Mouse (Mus musculus) MEL (cell line): Measurements from ENCODE around the gene Amacr.

Source experiments
- EP300 ChIP-seq, 2 experiments: IDR thresholded peaks; 2 replicates each; pipeline ENCODE4 v1.6.1; 2011; ENCODE audit warnings: improper control_type of control experiment in 2 of 2, low read length in 2 of 2, low read depth in 1 of 2, mild to moderate bottlenecking in 1 of 2
- POLR2A ChIP-seq, 2 experiments: IDR thresholded peaks; 2 replicates each; pipeline ENCODE4 v1.6.1; 2011 to 2012; ENCODE audit warnings: low read length in 2 of 2, mild to moderate bottlenecking in 2 of 2, control low read depth in 1 of 2, improper control_type of control experiment in 1 of 2, low read depth in 1 of 2, moderate library complexity in 1 of 2; ENCODE audit not compliant: control insufficient read depth in 1 of 2, insufficient read depth in 1 of 2, poor library complexity in 1 of 2
- TBP ChIP-seq: IDR thresholded peaks from 2 replicates; pipeline ENCODE4 v1.8.0; 2011; ENCODE audit warnings: low read depth, low read length, improper control_type of control experiment
- ZMIZ1 ChIP-seq: IDR thresholded peaks from 2 replicates; pipeline ENCODE4 v1.6.1; 2012; ENCODE audit warnings: low read depth, mild to moderate bottlenecking, inconsistent platforms, low read length, improper control_type of control experiment, moderate library complexity

DNA sequence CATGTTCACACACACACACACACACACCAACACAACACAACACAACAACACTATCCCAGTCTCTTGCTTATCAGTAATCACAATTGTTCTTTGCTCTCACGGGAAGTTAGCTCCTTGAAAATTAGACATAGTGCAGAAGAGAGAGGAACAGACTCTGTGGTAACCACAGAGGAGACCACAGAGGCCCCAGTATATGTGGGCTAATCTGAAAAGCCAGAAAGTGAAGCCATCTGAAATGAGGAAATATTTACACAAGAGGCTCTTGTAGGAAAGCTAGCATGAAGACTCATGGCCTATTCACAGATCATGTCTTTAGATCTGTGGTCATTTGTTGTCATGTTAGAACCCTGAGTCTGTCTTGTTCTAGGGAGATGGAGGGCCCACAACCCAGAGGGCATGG, 47.6 kb upstream of the Amacr start:
- no peak for TF ChIP-seq ZMIZ1
- TF ChIP-seq TBP, result no peak
- TF ChIP-seq EP300 (IDR thresholded peaks at IDR 0.05; ENCODE audit: low read depth in 1 of 2, low read length in 2 of 2), result no peak
- TF ChIP-seq POLR2A (IDR thresholded peaks at IDR 0.05; ENCODE audit: control insufficient read depth in 1 of 2, insufficient read depth in 1 of 2, low read depth in 1 of 2, low read length in 2 of 2, poor library complexity in 1 of 2), result no peak
